Mouse (Mus musculus): ENCODE results near the gene Dennd2c. TPM values are rescaled to one million over a fixed set of nuclear protein-coding genes. Genes with fewer than 3 reads are reported as not detected.
A peak's percentile ranks its signal among the peaks of the same experiment; 100 is the strongest.
"Not testable (repeated sequence)": the region's sequence is repeated elsewhere in the genome, so short reads cannot be mapped to it uniquely, and the experiment has no call there.

Dennd2c gene
- polyA plus RNA-seq, 1 experiment from 2014 or later, result 2.1 TPM

DNA sequence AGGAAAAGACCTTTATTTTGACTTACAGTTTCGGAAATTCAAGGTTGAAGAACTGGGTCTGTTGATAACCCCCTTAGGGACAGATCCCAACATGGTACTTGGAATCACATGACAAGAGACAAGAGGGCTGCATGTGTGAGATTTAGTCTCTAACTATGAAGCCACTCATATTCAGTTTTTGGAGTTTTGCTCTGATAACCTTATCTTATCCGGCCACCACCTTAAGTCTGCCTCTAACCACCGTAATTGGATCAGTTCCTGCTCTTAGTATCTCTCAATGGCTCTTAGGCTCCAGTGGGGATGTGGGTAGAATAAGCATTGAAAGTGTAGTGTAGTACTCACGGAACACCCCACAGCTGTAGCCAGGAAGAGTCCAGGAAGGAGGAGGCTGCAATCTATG lies 74.3 kb downstream of the Dennd2c start:
- Histone ChIP-seq H3K4me2 (ENCODE audit: low read depth, low read length) (no peak overlapping the region), H3K4me3 (ENCODE audit: low read length) (no peak overlapping the region), H3K9me3 (ENCODE audit: control insufficient read depth, low read length) (no peaks in the 10 kb centered on the region), H3K9ac (ENCODE audit: low read depth, low read length) (no peak overlapping the region), H3K27me3 (replicated peaks; ENCODE audit: control insufficient read depth, insufficient read depth, low read length) (no peaks in the 10 kb centered on the region), H3K36me3 (ENCODE audit: control insufficient read depth, insufficient read depth, low read length) (peaks cover 27% of the 10 kb centered on the region), H3K4me1 (ENCODE audit: control insufficient read depth, insufficient read depth, low read length) (peaks cover 7% of the 10 kb centered on the region), H3K27ac (ENCODE audit: low read length) (no peak overlapping the region)
- ATAC-seq, result no peak
- WGBS, result 92% methylated on average over 4 of the region's 4 CpGs

- H3K4me2 ChIP-seq (ENCODE audit: low read depth, low read length), result no peak overlapping the region
- no peak overlapping the region for H3K27ac ChIP-seq (ENCODE audit: low read length)
- no peaks in the 10 kb centered on the region for H3K27me3 ChIP-seq (replicated peaks; ENCODE audit: control insufficient read depth, insufficient read depth, low read length)
- H3K9me3 ChIP-seq (ENCODE audit: control insufficient read depth, low read length), result no peaks in the 10 kb centered on the region
- no peak for ATAC-seq
- no peak overlapping the region for H3K4me3 ChIP-seq (ENCODE audit: low read length)
- no peak overlapping the region for H3K9ac ChIP-seq (ENCODE audit: low read depth, low read length)
- peaks cover 25% of the 10 kb centered on the region for H3K36me3 ChIP-seq (ENCODE audit: control insufficient read depth, insufficient read depth, low read length)
- WGBS, result 92% methylated on average over 9 of the region's 9 CpGs
- H3K4me1 ChIP-seq (ENCODE audit: control insufficient read depth, insufficient read depth, low read length), result no peaks in the 10 kb centered on the region
Measured at GRCm38 (mm10) chr3:103179527-103179926, 77.1 kb downstream of the Dennd2c start.

- Histone ChIP-seq H3K4me3 (ENCODE audit: low read length) (no peak overlapping the region), H3K9ac (ENCODE audit: low read depth, low read length) (no peak overlapping the region), H3K4me2 (ENCODE audit: low read depth, low read length) (no peak overlapping the region), H3K27me3 (replicated peaks; ENCODE audit: control insufficient read depth, insufficient read depth, low read length) (no peaks in the 10 kb centered on the region), H3K4me1 (ENCODE audit: control insufficient read depth, insufficient read depth, low read length) (no peaks in the 10 kb centered on the region), H3K27ac (ENCODE audit: low read length) (no peak overlapping the region), H3K9me3 (ENCODE audit: control insufficient read depth, low read length) (no peaks in the 10 kb centered on the region), H3K36me3 (ENCODE audit: control insufficient read depth, insufficient read depth, low read length) (peaks cover 20% of the 10 kb centered on the region)
- ATAC-seq, result no peak
- 54% methylated on average over 4 of the region's 4 CpGs for WGBS
Measured at GRCm38 (mm10) chr3:103181171-103181570, 78.8 kb downstream of the Dennd2c start.

DNA sequence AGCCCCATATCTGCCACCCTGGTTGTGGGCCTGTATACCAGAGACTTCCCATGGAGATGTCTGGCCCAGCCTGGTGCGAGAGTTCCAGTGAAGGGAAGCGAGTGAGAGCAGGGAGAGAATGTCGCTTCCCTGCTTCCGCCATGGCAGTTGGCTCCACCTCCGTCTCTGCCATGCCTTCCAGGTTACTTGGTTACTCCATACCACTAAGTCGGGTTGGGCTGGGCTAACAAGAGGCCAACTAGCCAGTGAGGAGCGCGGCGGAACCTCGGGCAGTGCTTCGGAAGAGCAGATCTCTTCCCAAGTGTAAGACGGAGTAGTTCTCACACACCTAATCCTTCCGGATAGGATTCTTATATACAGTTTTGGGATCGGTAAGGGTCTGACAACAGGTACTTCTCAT lies 80.4 kb downstream of the Dennd2c start:
- no peak for ATAC-seq
- Histone ChIP-seq H3K4me1 (ENCODE audit: control insufficient read depth, insufficient read depth, low read length) (no peaks in the 10 kb centered on the region), H3K27ac (ENCODE audit: low read length) (no peak overlapping the region), H3K4me3 (ENCODE audit: low read length) (no peak overlapping the region), H3K9me3 (ENCODE audit: control insufficient read depth, low read length) (no peaks in the 10 kb centered on the region), H3K27me3 (replicated peaks; ENCODE audit: control insufficient read depth, insufficient read depth, low read length) (no peaks in the 10 kb centered on the region), H3K36me3 (ENCODE audit: control insufficient read depth, insufficient read depth, low read length) (peaks cover 8% of the 10 kb centered on the region), H3K4me2 (ENCODE audit: low read depth, low read length) (no peak overlapping the region), H3K9ac (ENCODE audit: low read depth, low read length) (no peak overlapping the region)
- WGBS, result 84% methylated on average over 14 of the region's 14 CpGs

GRCm38 (mm10) chr3:103184467-103184866 lies 82.1 kb downstream of the Dennd2c start:
- H3K4me1 ChIP-seq (ENCODE audit: control insufficient read depth, insufficient read depth, low read length); H3K27ac ChIP-seq (ENCODE audit: low read length); H3K9me3 ChIP-seq (ENCODE audit: control insufficient read depth, low read length); H3K4me3 ChIP-seq (ENCODE audit: low read length); H3K27me3 ChIP-seq (replicated peaks; ENCODE audit: control insufficient read depth, insufficient read depth, low read length); ATAC-seq; H3K4me2 ChIP-seq (ENCODE audit: low read depth, low read length); H3K9ac ChIP-seq (ENCODE audit: low read depth, low read length); H3K36me3 ChIP-seq (ENCODE audit: control insufficient read depth, insufficient read depth, low read length): not testable (repeated sequence)

GRCm38 (mm10) chr3:103188451-103188850 lies 86.0 kb downstream of the Dennd2c start:
- Histone ChIP-seq H3K4me2 (ENCODE audit: low read depth, low read length) (no peak overlapping the region), H3K9ac (ENCODE audit: low read depth, low read length) (no peak overlapping the region), H3K27me3 (replicated peaks; ENCODE audit: control insufficient read depth, insufficient read depth, low read length) (no peaks in the 10 kb centered on the region), H3K27ac (ENCODE audit: low read length) (no peak overlapping the region), H3K4me1 (ENCODE audit: control insufficient read depth, insufficient read depth, low read length) (no peaks in the 10 kb centered on the region), H3K9me3 (ENCODE audit: control insufficient read depth, low read length) (0 out of 2 replicates have a peak, but pooled peaks cover 3% of the 10 kb centered on the region), H3K4me3 (ENCODE audit: low read length) (no peak overlapping the region), H3K36me3 (ENCODE audit: control insufficient read depth, insufficient read depth, low read length) (no peaks in the 10 kb centered on the region)
- ATAC-seq, result no peak
- WGBS, result 70% methylated on average over 5 of the region's 5 CpGs

- WGBS, result 96% methylated on average over 2 of the region's 2 CpGs
- no peak for ATAC-seq
Measured at GRCm38 (mm10) chr3:103188856-103189255, 86.5 kb downstream of the Dennd2c start.

DNA sequence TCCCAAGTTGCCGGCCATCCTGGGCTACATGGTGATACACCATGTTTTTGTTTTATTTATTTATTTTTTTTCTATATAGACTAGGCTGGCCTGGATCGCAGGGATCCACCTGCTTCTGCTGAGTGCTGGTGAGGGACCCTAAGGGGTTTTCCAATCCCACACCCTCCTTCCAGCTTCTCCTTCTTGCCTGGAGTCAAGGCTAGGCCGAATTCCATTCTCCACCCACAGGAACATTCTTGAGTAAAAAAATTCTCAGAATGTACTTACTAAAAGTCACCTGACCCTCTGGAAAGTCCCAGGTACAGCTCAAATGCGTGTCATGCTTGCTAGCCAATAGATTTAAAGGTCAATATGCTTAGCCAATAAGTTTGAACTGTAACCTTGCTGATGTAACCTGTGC lies 89.8 kb downstream of the Dennd2c start:
- Histone ChIP-seq H3K36me3 (ENCODE audit: control insufficient read depth, insufficient read depth, low read length) (no peaks in the 10 kb centered on the region), H3K4me2 (ENCODE audit: low read depth, low read length) (no peak overlapping the region), H3K9ac (ENCODE audit: low read depth, low read length) (no peak overlapping the region), H3K9me3 (ENCODE audit: control insufficient read depth, low read length) (0 out of 2 replicates have a peak, but pooled peaks cover 3% of the 10 kb centered on the region), H3K27me3 (replicated peaks; ENCODE audit: control insufficient read depth, insufficient read depth, low read length) (no peaks in the 10 kb centered on the region), H3K4me1 (ENCODE audit: control insufficient read depth, insufficient read depth, low read length) (no peaks in the 10 kb centered on the region), H3K4me3 (ENCODE audit: low read length) (no peak overlapping the region), H3K27ac (ENCODE audit: low read length) (no peak overlapping the region)
- 92% methylated on average over 4 of the region's 4 CpGs for WGBS
- ATAC-seq, result no peak

More at GRCm38 (mm10) chr3:103188856-103189255, 86.5 kb downstream of the Dennd2c start:
- H3K36me3 ChIP-seq (ENCODE audit: control insufficient read depth, insufficient read depth, low read length), result no peaks in the 10 kb centered on the region
- H3K4me3 ChIP-seq (ENCODE audit: low read length), result no peak overlapping the region
- no peak overlapping the region for H3K4me2 ChIP-seq (ENCODE audit: low read depth, low read length)
- 0 out of 2 replicates have a peak, but pooled peaks cover 3% of the 10 kb centered on the region for H3K9me3 ChIP-seq (ENCODE audit: control insufficient read depth, low read length)
- H3K9ac ChIP-seq (ENCODE audit: low read depth, low read length), result no peak overlapping the region
- no peak overlapping the region for H3K27ac ChIP-seq (ENCODE audit: low read length)
- no peaks in the 10 kb centered on the region for H3K4me1 ChIP-seq (ENCODE audit: control insufficient read depth, insufficient read depth, low read length)
- no peaks in the 10 kb centered on the region for H3K27me3 ChIP-seq (replicated peaks; ENCODE audit: control insufficient read depth, insufficient read depth, low read length)

DNA sequence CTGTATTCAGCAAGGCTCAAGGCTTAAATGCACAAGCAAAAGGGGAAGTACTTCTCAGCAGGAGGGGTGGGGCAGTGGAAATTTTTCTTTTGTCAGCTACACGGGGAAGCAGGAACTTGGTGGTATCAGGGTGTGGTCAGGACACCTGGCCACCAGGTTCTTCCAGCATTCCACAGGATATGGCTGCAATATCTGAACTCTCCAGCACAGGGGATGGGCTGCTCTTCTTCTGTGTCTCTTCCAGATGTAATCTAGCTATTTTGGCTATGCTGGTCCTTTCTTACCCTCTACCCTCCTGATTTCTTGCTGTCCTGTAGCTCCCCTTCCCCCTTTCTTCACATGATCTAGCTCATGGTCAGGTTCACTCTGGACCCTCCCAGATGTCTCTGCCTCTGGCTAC lies 90.8 kb downstream of the Dennd2c start:
- 0 out of 2 replicates have a peak, but pooled peaks cover 3% of the 10 kb centered on the region for H3K9me3 ChIP-seq (ENCODE audit: control insufficient read depth, low read length)
- 79% methylated on average over 1 of the region's 1 CpGs for WGBS
- no peak overlapping the region for H3K9ac ChIP-seq (ENCODE audit: low read depth, low read length)
- no peak for ATAC-seq
- no peaks in the 10 kb centered on the region for H3K36me3 ChIP-seq (ENCODE audit: control insufficient read depth, insufficient read depth, low read length)
- H3K4me3 ChIP-seq (ENCODE audit: low read length), result no peak overlapping the region
- no peaks in the 10 kb centered on the region for H3K27me3 ChIP-seq (replicated peaks; ENCODE audit: control insufficient read depth, insufficient read depth, low read length)
- H3K4me2 ChIP-seq (ENCODE audit: low read depth, low read length), result no peak overlapping the region
- H3K27ac ChIP-seq (ENCODE audit: low read length), result no peak overlapping the region
- no peaks in the 10 kb centered on the region for H3K4me1 ChIP-seq (ENCODE audit: control insufficient read depth, insufficient read depth, low read length)

DNA sequence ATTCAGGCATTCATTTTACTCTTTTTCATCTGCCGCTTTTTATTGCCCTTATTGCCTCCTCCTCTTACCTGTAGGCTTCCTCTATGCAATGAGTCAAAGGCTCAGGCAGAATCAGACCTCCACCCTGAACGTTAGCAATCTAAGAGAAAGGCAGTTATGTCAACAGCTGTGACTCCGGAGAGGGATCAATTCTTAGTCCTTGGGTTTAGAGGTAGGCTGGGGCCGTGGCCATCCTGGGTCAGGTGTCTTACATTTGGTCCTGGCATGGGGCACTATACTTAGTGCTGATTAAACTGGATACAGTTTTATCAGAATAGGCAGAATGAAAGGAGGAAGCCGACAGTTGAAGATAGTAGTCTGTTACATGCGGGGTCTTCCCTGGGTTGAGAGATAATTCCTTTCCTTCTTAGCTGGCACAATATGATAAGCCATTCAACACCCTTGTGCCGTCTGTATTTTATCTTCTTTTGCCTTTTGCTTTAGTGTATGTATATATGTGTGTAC lies 94.0 kb downstream of the Dennd2c start:
- 0 out of 2 replicates have a peak, but pooled peaks cover 3% of the 10 kb centered on the region for H3K9me3 ChIP-seq (ENCODE audit: control insufficient read depth, low read length)
- no peaks in the 10 kb centered on the region for H3K27me3 ChIP-seq (replicated peaks; ENCODE audit: control insufficient read depth, insufficient read depth, low read length)
- peak; percentile 77 for ATAC-seq
- no peaks in the 10 kb centered on the region for H3K4me1 ChIP-seq (ENCODE audit: control insufficient read depth, insufficient read depth, low read length)
- no peak overlapping the region for H3K4me3 ChIP-seq (ENCODE audit: low read length)
- no peak overlapping the region for H3K27ac ChIP-seq (ENCODE audit: low read length)
- H3K36me3 ChIP-seq (ENCODE audit: control insufficient read depth, insufficient read depth, low read length), result no peaks in the 10 kb centered on the region
- 56% methylated on average over 7 of the region's 7 CpGs for WGBS
- H3K4me2 ChIP-seq (ENCODE audit: low read depth, low read length), result no peak overlapping the region
- no peak overlapping the region for H3K9ac ChIP-seq (ENCODE audit: low read depth, low read length)
